Mouse (Mus musculus) bone marrow, adult 2 months (tissue): ENCODE results near the gene Nacc2.

Source experiments
- CTCF ChIP-seq: fragments of 200-500 bp; IDR thresholded peaks from 2 replicates; pipeline ENCODE4 v1.5.1; 2011; ENCODE audit warnings: low read length, control low read depth; ENCODE audit not compliant: control insufficient read depth, insufficient read depth
- POLR2A ChIP-seq: fragments of 200-500 bp; IDR thresholded peaks from 2 replicates; pipeline ENCODE4 v1.6.1; 2011; ENCODE audit warnings: low read depth, mild to moderate bottlenecking, control low read depth, low read length, borderline replicate concordance; ENCODE audit not compliant: control insufficient read depth

- TF ChIP-seq POLR2A (no peak), CTCF (no peak)
Measured at GRCm38 (mm10) chr2:26170376-26170775, 47.4 kb upstream of the Nacc2 start.
